In genomic region chr12:58872465-58872864, GRCm38 (mm10) we compare ENCODE assay signal across 23 mouse cellular contexts.
"Had no signal": no experiment of that assay in that cellular context is flagged by ENCODE, and none has a peak within 500 bp of the region (broad histone marks: within the 10 kb centered on the region; RNA-seq: fewer than 3 reads in every experiment).

No protein-coding gene starts in this region.

- DNase-seq: kidney, adult 8-10 months; kidney, postnatal 10 days; kidney, postnatal 36 days; left cerebral cortex, postnatal 4 days; lung, adult 18-20 months; lung, postnatal 10 days; lung, postnatal 36 days; midbrain, embryonic 14.5 days; right cerebral cortex, adult 18-20 months; right cerebral cortex, postnatal 14 days; right cerebral cortex, postnatal 4 days; thymus, adult 2 months; thymus, postnatal 14 days; thymus, postnatal 4 days had no signal

- H3K9ac ChIP-seq: kidney, embryonic 15.5 days; limb, embryonic 12.5 days; limb, embryonic 15.5 days; liver, embryonic 15.5 days; lung, embryonic 15.5 days had no signal

- H3K4me2 ChIP-seq: kidney, embryonic 15.5 days; limb, embryonic 12.5 days; limb, embryonic 15.5 days; liver, embryonic 11.5 days; liver, embryonic 15.5 days; lung, embryonic 15.5 days had no signal

- H3K27me3 ChIP-seq: kidney, embryonic 15.5 days; limb, embryonic 12.5 days; limb, embryonic 15.5 days; liver, embryonic 15.5 days; lung, embryonic 15.5 days; megakaryocyte, embryonic 14.5 days had no signal

- H3K4me3 ChIP-seq: kidney, embryonic 15.5 days; limb, embryonic 12.5 days; limb, embryonic 15.5 days; liver, embryonic 15.5 days; lung, embryonic 15.5 days; megakaryocyte, embryonic 14.5 days; midbrain, embryonic 10.5 days had no signal

- H3K36me3 ChIP-seq: kidney, embryonic 15.5 days; limb, embryonic 12.5 days; limb, embryonic 15.5 days; liver, embryonic 15.5 days; lung, embryonic 15.5 days; midbrain, embryonic 10.5 days had no signal

- H3K27ac ChIP-seq: kidney, embryonic 15.5 days; limb, embryonic 12.5 days; limb, embryonic 15.5 days; liver, embryonic 15.5 days; lung, embryonic 15.5 days; midbrain, embryonic 10.5 days; stomach, postnatal 0 days had no signal

- H3K9me3 ChIP-seq: kidney, embryonic 15.5 days; limb, embryonic 12.5 days; limb, embryonic 15.5 days; liver, embryonic 15.5 days; lung, embryonic 15.5 days; megakaryocyte, embryonic 14.5 days; midbrain, embryonic 10.5 days had no signal

- H3K4me1 ChIP-seq: kidney, embryonic 15.5 days; limb, embryonic 12.5 days; limb, embryonic 15.5 days; liver, embryonic 15.5 days; lung, embryonic 15.5 days; megakaryocyte, embryonic 14.5 days; midbrain, embryonic 10.5 days had no signal
